Mouse (Mus musculus): Measurements from ENCODE around the gene Slc35b1. TPM values are rescaled to one million over a fixed set of nuclear protein-coding genes. Genes with fewer than 3 reads are reported as not detected.
"Not testable (repeated sequence)": the region's sequence is repeated elsewhere in the genome, so short reads cannot be mapped to it uniquely, and the experiment has no call there.

Gene Slc35b1
- polyA plus RNA-seq, 1 experiment from 2014 or later, result 96.8 TPM

DNA sequence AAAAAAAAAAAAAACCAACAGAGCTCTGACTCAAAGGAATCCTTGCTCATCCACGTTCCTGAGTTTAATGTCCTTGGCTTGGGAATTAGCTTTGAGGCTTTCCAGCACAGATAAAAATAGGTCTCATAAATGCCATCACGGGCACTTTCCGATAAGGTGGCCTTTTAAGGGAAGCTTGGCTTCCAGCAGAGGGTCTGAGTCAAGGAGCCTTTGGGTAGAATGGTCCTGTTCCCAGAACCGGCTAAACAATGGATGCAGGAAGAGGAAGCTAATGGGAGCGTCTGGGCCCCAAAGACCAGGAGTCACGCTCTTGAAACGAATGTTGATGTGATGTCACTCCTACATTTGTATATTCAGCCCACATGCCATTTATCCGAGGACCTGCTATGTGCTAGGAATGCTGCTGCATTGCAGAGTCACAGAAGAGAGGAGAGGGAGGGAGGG, 18.2 kb downstream of the Slc35b1 start:
- Histone ChIP-seq H3K36me3 (ENCODE audit: insufficient read depth, low read length) (no peaks in the 10 kb centered on the region), H3K4me1 (ENCODE audit: insufficient read depth, low read depth, low read length) (0 out of 2 replicates have a peak, but pooled peaks cover 3% of the 10 kb centered on the region), H3K9me3 (ENCODE audit: low read length) (no peaks in the 10 kb centered on the region), H3K9ac (replicated peaks; ENCODE audit: low read depth) (no peak overlapping the region), H3K27ac (ENCODE audit: low read length) (no peak overlapping the region), H3K4me3 (ENCODE audit: low read depth, low read length) (no peak overlapping the region), H3K4me2 (replicated peaks; ENCODE audit: low read depth, low read length) (no peak overlapping the region), H3K27me3 (replicated peaks; ENCODE audit: insufficient read depth, low read length) (no peaks in the 10 kb centered on the region)
- 19% methylated on average over 8 of the region's 8 CpGs for WGBS
- DNase-seq (ENCODE audit: low spot score), result peak; percentile 65
- TF ChIP-seq CTCF (IDR thresholded peaks at IDR 0.05) (no peak), EP300 (IDR thresholded peaks at IDR 0.05) (0 out of 2 replicates have a peak, but pooled peaks have one; percentile 32)
- peak; percentile 73 for ATAC-seq

- H3K27ac ChIP-seq (ENCODE audit: low read length), result no peak overlapping the region
- H3K4me3 ChIP-seq (ENCODE audit: low read depth, low read length), result no peak overlapping the region
- H3K4me2 ChIP-seq (replicated peaks; ENCODE audit: low read depth, low read length), result no peak overlapping the region
- H3K9ac ChIP-seq (replicated peaks; ENCODE audit: low read depth), result no peak overlapping the region
- peak; percentile 43 for ATAC-seq
- H3K27me3 ChIP-seq (replicated peaks; ENCODE audit: insufficient read depth, low read length), result no peaks in the 10 kb centered on the region
- DNase-seq (ENCODE audit: low spot score), result no peak
- WGBS, result 62% methylated on average over 16 of the region's 16 CpGs
- TF ChIP-seq EP300 (IDR thresholded peaks at IDR 0.05), result no peak
- no peak for TF ChIP-seq CTCF (IDR thresholded peaks at IDR 0.05)
- no peaks in the 10 kb centered on the region for H3K36me3 ChIP-seq (ENCODE audit: insufficient read depth, low read length)
- 0 out of 2 replicates have a peak, but pooled peaks cover 3% of the 10 kb centered on the region for H3K4me1 ChIP-seq (ENCODE audit: insufficient read depth, low read depth, low read length)
- no peaks in the 10 kb centered on the region for H3K9me3 ChIP-seq (ENCODE audit: low read length)
These were observed 19.2 kb downstream of the Slc35b1 start for GRCm38 (mm10) chr11:95403382-95404340.

GRCm38 (mm10) chr11:95405771-95406170, 21.3 kb downstream of the Slc35b1 start:
- Histone ChIP-seq H3K9me3 (ENCODE audit: low read length) (no peaks in the 10 kb centered on the region), H3K4me1 (ENCODE audit: insufficient read depth, low read depth, low read length) (0 out of 2 replicates have a peak, but pooled peaks cover 3% of the 10 kb centered on the region), H3K36me3 (ENCODE audit: insufficient read depth, low read length) (no peaks in the 10 kb centered on the region), H3K27me3 (replicated peaks; ENCODE audit: insufficient read depth, low read length) (no peaks in the 10 kb centered on the region), H3K4me3 (ENCODE audit: low read depth, low read length) (no peak overlapping the region), H3K4me2 (replicated peaks; ENCODE audit: low read depth, low read length) (no peak overlapping the region), H3K27ac (ENCODE audit: low read length) (no peak overlapping the region), H3K9ac (replicated peaks; ENCODE audit: low read depth) (no peak overlapping the region)
- WGBS, result 54% methylated on average over 4 of the region's 4 CpGs
- no peak for ATAC-seq
- TF ChIP-seq CTCF (IDR thresholded peaks at IDR 0.05) (no peak), EP300 (IDR thresholded peaks at IDR 0.05) (no peak)
- no peak for DNase-seq (ENCODE audit: low spot score)

DNA sequence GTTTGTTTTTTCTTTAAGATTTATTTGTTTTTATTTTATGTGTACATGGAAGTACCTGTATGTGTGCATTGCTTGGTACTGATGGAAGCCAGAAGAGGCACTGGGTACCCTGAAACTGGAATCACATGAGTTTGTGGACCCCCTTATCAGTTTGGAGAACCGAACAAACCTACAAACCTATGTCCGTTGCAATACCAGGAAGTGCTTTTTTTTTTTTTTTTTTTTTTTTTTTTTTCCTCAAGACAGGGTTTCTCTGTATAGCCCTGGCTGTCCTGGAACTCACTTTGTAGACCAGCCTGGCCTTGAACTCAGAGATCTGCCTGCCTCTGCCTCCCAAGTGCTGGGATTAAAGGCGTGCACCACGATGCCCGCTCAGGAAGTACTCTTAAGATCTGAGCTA, 21.9 kb downstream of the Slc35b1 start:
- H3K4me2 ChIP-seq (replicated peaks; ENCODE audit: low read depth, low read length); H3K27ac ChIP-seq (ENCODE audit: low read length); DNase-seq (ENCODE audit: low spot score); H3K27me3 ChIP-seq (replicated peaks; ENCODE audit: insufficient read depth, low read length); H3K9ac ChIP-seq (replicated peaks; ENCODE audit: low read depth); H3K36me3 ChIP-seq (ENCODE audit: insufficient read depth, low read length); ATAC-seq; H3K9me3 ChIP-seq (ENCODE audit: low read length); H3K4me3 ChIP-seq (ENCODE audit: low read depth, low read length); H3K4me1 ChIP-seq (ENCODE audit: insufficient read depth, low read depth, low read length): not testable (repeated sequence)
- 84% methylated on average over 5 of the region's 5 CpGs for WGBS

GRCm38 (mm10) chr11:95409450-95410112, 25.1 kb downstream of the Slc35b1 start:
- H3K36me3 ChIP-seq (ENCODE audit: insufficient read depth, low read length), result no peaks in the 10 kb centered on the region
- H3K4me3 ChIP-seq (ENCODE audit: low read depth, low read length), result no peak overlapping the region
- ATAC-seq (no peak), DNase-seq (ENCODE audit: low spot score) (peak; percentile 88)
- no peak overlapping the region for H3K4me2 ChIP-seq (replicated peaks; ENCODE audit: low read depth, low read length)
- no peaks in the 10 kb centered on the region for H3K27me3 ChIP-seq (replicated peaks; ENCODE audit: insufficient read depth, low read length)
- no peak overlapping the region for H3K9ac ChIP-seq (replicated peaks; ENCODE audit: low read depth)
- WGBS, result 56% methylated on average over 10 of the region's 10 CpGs
- TF ChIP-seq EP300 (IDR thresholded peaks at IDR 0.05) (peak; percentile 45), CTCF (IDR thresholded peaks at IDR 0.05) (no peak)
- H3K27ac ChIP-seq (ENCODE audit: low read length), result 0 out of 2 replicates have a peak overlapping the region, but pooled peaks have one; percentile 26
- H3K9me3 ChIP-seq (ENCODE audit: low read length), result no peaks in the 10 kb centered on the region
- H3K4me1 ChIP-seq (ENCODE audit: insufficient read depth, low read depth, low read length), result no peaks in the 10 kb centered on the region

GRCm38 (mm10) chr11:95411453-95412013, 27.0 kb downstream of the Slc35b1 start:
- Histone ChIP-seq H3K9me3 (ENCODE audit: low read length) (no peaks in the 10 kb centered on the region), H3K9ac (replicated peaks; ENCODE audit: low read depth) (no peak overlapping the region), H3K27ac (ENCODE audit: low read length) (0 out of 2 replicates have a peak overlapping the region, but pooled peaks have one; percentile 28), H3K4me2 (replicated peaks; ENCODE audit: low read depth, low read length) (no peak overlapping the region), H3K4me3 (ENCODE audit: low read depth, low read length) (no peak overlapping the region), H3K36me3 (ENCODE audit: insufficient read depth, low read length) (no peaks in the 10 kb centered on the region), H3K4me1 (ENCODE audit: insufficient read depth, low read depth, low read length) (peaks cover 10% of the 10 kb centered on the region; the same call in 1 of the 2 replicates), H3K27me3 (replicated peaks; ENCODE audit: insufficient read depth, low read length) (no peaks in the 10 kb centered on the region)
- DNase-seq (ENCODE audit: low spot score) (no peak), ATAC-seq (no peak)
- TF ChIP-seq EP300 (IDR thresholded peaks at IDR 0.05) (no peak), CTCF (IDR thresholded peaks at IDR 0.05) (no peak)
- WGBS, result 63% methylated on average over 6 of the region's 6 CpGs

Data from lung, postnatal 0 days (tissue).